Mouse (Mus musculus): Measurements from ENCODE around the gene Jam3.

Jam3 gene

GRCm38 (mm10) chr9:27154763-27155530 is at the start of gene Jam3:
Jam3 (minus strand) TSS chr9:27155421.
- under 1% methylated on average over 58 of the region's 58 CpGs for WGBS

DNA sequence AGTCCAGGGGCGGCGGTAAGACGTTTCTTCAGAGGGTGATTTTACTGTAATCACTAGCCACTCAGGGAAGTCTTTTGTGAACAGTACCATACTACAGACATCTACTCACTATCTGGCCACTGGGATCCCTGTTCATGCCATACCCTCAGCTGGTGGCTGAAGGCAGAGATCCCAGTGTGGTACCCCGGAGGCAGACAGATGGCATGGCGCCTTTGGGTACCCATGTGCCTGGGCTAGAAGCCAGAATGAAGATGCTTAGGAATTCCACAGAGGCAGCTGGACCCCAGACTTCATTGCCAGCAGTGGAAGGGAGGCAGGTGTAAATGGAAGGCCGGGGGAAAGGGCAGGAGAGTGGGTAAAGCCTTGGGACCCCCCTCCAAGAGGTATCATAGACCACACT is 49.0 kb upstream of the Jam3 start:
- 53% methylated on average over 6 of the region's 6 CpGs for WGBS

- WGBS = 21% methylated on average over 2 of the region's 2 CpGs
Measured at GRCm38 (mm10) chr9:27203134-27203533, 47.9 kb upstream of the Jam3 start.

DNA sequence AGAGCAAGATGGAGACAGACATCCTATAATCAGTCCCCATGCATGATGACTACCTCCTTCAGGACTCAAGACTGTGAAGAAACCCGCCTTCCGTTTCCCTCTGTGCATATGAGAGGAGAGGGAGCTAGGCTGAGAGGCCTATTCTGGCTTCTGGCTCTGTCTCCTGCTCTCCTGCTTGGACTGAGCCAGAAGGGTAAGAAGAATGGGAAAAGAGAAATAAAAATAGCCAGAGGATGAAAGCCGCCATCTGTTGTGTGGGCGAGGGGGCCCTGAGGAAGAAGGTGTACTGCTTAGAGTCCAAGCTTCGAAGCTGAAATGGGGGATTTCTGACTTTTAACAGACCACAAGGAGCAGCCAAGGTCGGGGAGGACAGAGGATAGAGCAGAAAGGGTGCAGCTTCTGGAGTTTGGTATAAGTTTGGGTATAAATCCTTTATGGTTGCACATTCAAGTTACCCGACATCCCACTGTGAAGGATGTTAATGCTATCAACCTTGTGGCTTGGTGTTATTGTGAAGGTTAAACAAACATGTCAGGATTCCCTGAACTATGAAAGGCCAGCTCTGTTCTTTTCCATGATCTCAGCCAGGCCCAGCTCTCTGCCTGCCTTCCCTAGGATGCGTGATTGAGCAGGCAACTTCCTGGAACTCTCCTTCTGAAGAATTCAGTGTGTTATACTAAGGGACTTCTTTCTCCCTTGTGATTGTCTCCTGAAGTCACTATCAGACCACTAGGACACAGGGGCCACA is 46.4 kb upstream of the Jam3 start:
- 57% methylated on average over 8 of the region's 8 CpGs for WGBS

GRCm38 (mm10) chr9:27193592-27194080 is 38.4 kb upstream of the Jam3 start:
- WGBS = 30% methylated on average over 5 of the region's 6 CpGs

DNA sequence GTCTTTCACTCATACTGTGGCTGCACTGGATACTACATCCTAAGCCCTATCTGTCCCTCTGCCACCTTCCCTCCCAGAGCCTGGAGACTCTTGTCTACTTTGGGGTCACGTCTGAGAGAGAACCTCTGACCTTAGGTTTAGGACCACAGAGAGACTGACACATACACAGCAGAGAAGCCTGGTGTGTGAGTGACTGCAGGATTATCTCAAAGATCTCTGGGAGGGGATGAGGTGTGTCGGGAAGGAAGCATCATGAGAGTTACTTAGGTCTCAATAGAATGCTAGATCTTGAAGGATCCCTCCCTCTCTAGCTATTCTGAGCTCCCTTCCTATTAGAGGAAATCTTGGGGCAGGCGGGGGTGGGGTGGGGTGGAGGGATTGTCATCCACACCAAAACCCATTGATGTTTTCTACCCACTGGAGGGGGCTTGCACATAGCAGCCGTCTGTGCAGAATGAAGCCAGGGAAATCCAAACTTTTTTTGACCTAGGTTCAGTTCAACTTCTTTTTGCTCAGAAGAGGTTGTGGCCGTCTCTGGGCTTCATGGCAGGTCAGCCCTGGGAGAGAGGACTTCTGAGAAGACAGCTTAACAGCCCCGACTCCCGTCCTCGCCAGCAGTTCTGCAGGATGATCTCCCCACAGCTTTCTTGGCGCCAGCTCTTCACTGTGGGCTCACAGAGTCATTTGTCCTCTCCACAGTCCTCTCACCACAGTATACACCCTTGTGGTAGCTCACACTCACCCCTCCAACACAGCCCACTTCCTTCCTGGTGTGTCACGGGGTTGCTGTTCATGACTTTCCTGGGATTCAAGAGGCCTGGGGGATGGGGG is 37.8 kb upstream of the Jam3 start:
- WGBS = 38% methylated on average over 10 of the region's 10 CpGs

DNA sequence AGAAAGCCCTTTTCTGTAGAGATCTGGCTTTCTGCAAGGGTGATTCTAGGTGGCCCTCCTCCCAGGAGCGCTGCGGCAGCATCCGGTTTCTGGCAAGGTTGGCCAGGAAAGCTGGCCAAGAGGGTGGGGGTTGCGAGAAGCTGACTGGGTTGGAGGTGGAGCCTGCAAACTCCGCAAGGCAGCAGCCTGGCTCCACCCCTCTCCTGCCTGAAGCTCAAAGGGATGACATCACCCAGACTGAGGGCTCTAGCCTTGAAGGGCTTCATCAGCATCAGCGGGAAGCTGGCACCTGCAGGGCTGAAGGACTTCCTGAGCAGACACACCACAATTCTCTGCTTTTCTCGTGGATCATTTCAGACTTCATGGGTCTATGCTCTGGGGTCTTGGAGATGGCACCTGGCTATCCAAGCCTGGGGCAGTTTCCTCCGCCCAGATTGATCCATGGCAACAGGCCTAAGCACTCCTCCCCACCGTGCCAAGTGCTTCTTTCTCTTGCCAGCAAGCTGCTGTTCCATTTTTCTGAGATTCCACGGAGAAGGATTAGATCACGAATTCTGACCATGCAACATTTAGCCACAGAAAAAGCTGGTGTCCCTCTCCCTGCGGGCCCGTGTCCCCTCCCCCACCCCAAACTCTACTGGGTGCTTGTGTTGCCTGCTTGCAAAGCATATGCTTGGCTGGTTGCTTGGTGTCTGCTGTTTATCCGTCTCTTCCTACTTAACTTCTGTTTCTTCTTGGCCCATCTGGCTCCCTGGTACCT is 37.0 kb upstream of the Jam3 start:
- WGBS = 3% methylated on average over 14 of the region's 14 CpGs

- WGBS = 2% methylated on average over 7 of the region's 7 CpGs
Measured at GRCm38 (mm10) chr9:27191501-27191981, 36.3 kb upstream of the Jam3 start.

GRCm38 (mm10) chr9:27190461-27190860 is 35.2 kb upstream of the Jam3 start:
- 68% methylated on average over 8 of the region's 8 CpGs for WGBS

DNA sequence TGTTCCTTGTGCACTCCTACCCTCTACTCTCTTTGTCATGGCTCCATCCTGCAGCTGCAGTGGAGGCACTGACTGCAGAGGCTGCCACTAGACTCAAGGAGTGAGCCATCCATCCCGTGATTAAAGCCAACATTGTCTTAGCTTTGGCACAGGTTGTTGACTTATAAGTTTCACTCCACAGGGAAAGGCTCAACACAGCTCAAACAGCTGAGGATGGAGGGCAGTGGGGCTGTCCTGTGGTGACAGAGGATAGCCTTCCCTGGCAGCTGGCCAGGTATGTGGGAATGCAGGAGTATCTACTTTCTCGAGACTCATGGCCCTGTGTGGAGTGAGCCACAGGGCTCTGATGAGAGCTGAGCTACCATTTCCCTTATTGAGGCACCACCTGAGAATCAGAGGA is 34.1 kb upstream of the Jam3 start:
- 38% methylated on average over 2 of the region's 2 CpGs for WGBS

DNA sequence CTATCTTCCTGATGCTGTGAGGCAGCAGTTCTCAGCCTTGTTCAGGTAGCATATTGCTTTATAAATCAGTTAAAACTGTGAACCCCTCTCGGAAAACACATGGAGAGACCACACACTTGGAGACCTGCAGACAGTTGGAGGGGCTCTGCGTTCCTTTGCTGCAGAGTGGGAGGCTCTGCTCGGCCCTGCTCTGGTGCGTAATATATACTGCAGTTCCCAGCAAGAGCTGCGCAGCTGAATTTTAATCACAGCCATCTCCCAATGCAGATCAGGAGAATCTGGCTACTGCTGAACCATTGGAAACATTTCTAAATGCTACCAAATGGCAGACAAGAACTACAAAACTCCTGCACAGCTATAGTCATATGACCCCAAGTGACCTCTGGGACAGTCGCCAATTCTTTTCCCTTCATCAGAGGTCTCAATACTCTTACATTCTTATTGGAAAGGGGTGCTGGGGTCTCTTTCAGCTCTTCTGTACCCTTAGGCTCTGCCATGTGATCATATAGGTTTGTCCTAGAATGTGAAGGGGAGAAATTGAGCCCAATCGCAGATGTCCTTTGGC is 33.5 kb upstream of the Jam3 start:
- 54% methylated on average over 7 of the region's 7 CpGs for WGBS

DNA sequence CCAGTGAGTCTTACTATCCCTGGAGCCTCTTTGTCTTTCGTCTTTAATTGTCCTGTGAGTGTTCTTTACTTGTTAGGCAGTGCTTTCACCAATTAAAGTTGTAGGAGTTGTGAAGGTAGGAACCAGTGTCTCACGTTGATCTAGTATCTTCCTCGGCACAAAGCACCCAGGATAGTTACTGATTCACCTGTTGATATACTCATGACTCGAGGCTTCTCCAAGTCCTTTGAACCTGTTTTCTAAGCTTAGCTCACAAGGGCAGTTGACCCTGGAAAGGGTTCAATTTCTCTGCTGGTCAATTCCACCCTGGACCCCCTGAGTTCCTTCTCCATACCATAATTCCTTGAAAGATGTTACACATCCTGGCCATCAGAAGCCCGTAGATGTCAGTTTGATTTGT is 26.9 kb upstream of the Jam3 start:
- 85% methylated on average over 5 of the region's 5 CpGs for WGBS

- 33% methylated on average over 3 of the region's 3 CpGs for WGBS
Measured at GRCm38 (mm10) chr9:27180492-27180891, 25.3 kb upstream of the Jam3 start.

DNA sequence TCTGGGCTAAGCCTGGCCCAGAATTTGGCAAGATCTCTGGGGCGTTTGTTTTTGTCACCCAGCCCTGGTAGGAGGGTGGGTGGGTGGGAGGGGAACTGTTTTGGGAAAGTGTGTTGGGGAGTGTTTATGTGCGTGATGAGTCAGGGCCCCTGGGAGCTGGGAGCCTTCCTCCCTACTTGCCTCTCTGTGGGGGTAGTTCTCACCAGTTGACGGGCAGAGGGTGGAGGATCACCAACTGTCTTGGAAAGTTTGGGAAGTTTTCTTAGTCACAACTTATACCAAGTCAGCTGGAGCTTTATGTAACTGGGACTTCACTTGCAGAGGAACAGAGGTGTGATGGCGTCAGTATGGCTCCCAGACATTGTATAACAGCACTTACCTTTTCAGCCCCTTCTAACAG is 23.7 kb upstream of the Jam3 start:
- WGBS = 39% methylated on average over 4 of the region's 4 CpGs

DNA sequence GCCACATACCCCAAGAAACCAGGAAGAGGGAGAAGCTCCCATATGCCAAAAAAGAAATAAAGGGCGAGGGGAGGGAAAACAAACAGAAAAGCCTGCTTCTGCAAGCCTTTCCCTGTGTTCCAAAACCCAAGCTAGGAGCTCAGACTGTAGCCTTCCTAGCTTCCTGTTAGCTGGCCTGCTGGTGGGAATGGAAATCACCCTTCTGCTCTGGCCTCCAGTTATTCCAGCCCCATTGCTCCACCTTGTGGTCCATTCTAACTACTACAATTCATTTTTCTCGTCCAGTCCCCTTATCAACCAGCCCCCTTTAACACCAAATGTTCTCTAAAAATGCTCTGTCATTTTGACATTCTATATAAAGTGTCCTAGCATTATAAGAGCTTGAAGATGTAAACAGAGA is 20.9 kb upstream of the Jam3 start:
- 24% methylated on average over 2 of the region's 2 CpGs for WGBS

GRCm38 (mm10) chr9:27175682-27176081 is 20.5 kb upstream of the Jam3 start:
- 89% methylated on average over 6 of the region's 6 CpGs for WGBS

DNA sequence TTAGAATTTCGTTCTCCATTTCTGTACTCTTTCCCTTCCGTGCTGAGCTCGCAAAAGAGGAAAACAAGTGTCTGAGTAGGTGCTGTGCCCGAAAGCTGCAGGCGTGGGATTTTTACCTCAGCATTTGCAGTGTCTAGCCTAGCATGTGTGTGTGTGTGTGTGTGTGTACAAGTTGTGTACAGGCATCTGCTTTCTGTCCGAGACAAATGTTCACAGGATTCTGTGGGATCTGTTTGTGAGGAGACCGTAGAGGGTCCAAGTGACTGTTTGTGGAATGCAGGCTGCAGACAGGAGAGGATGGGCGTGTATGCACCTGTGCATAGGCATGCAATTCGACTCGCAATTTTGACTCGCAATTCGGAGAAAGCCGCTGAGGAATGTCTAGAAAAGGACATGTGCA is 20.0 kb upstream of the Jam3 start:
- 74% methylated on average over 13 of the region's 13 CpGs for WGBS

GRCm38 (mm10) chr9:27174079-27174478 is 18.9 kb upstream of the Jam3 start:
- 59% methylated on average over 5 of the region's 5 CpGs for WGBS

DNA sequence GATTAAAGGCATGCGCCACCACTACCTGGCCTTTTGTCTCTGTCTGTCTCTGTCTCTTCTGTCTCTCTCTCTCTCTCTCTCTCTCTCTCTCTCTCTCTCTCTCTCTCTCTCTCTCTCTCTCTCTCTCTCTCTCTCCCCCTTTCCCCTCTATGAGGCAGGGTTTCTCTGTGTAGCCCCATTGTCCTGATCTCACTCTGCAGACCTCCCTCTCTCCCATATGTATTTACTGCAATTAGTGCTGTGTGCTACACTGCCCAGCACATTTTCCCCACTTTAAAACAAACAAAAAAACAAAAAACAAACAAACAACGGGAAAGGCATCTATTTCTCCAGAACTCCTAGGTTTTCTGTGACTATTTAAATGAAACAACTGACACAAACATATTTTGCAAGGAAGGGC is 18.4 kb upstream of the Jam3 start:
- 73% methylated on average over 2 of the region's 2 CpGs for WGBS

DNA sequence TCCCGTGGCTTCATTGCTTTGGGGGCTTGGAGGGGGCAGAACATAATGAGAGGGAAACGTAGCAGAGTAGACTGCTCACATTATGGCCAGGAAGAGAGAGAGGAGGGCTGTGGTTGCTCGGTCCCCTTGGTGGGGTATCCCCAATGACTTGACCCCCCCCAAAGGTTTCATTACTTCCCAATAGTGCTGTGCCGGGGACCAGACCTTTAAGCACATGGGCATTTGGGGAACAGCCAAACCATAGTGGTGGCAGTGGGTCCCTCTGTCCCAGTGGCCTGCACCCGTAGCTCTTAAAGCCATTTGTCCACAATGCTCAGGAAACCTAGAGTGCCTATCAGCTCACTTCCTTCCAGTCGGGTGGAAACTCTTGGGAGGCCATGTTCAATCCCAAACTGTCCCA is 17.6 kb upstream of the Jam3 start:
- 89% methylated on average over 6 of the region's 6 CpGs for WGBS

DNA sequence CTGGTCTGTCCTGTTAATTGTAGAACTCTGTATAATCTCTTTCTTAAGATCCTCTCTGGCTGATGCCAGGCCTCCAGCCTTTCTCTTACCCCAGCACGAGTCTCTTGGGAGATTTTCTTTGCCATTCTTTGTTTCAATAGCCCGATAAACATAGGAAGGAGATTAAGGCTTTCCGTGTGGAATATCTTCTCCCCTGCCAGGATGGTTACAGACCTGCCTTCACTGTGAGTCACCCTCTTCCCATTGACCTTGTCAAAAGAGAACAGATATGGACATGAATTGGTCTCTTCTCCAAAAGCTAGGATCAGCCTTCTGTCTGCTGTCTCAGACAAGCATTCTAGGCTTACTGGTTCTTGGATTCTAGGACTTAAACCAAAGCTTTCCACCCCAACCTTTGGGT is 15.5 kb upstream of the Jam3 start:
- WGBS = 77% methylated on average over 3 of the region's 3 CpGs

All from cerebral cortex, adult 2 months (tissue).